Mouse (Mus musculus): ENCODE results near the gene Arhgap32. TPM values are rescaled to one million over a fixed set of nuclear protein-coding genes. Genes with fewer than 3 reads are reported as not detected.

The Arhgap32 gene
- 1.5 and 2.3 TPM in 2 replicates for polyA plus RNA-seq (2012; rRNA removed)

DNA sequence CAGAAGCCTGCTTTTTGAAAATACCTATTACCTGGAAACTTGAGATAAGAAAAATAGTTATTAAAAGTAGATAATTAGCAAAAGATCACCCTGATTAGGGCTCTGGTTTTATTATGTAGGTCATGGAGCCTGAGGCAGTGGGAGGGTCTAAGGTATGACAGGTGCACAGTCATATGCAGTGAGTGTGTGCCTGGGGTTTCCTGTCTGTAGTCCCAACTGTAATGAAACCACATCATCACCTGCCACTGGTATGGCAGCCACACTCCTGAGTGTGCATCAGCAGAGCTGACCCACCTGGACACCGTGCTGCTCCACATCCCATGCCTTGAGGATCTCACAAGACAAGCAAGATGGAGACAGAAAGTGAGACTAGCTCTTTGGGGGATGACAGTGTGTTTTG, at the start of gene Arhgap32:
TSS of gene Arhgap32 (plus strand) at position 351 of the 400 bp plus-strand sequence.
- peaks cover 3% of the 10 kb centered on the region for H3K4me1 ChIP-seq (replicated peaks; ENCODE audit: control insufficient read depth, insufficient read depth, low read length)
- no peak for TF ChIP-seq POLR2A (IDR thresholded peaks at IDR 0.05; ENCODE audit: control insufficient read depth, extremely low read depth, insufficient read depth, low read length, poor library complexity)
- TF ChIP-seq CTCF (IDR thresholded peaks at IDR 0.05; ENCODE audit: borderline replicate concordance, control insufficient read depth, extremely low read depth, insufficient read depth, low read length, poor library complexity): no peak
- DNase-seq: peak; percentile 4
- 41% methylated on average over 1 of the region's 1 CpGs for WGBS
- no peaks in the 10 kb centered on the region for H3K27me3 ChIP-seq (ENCODE audit: control insufficient read depth, insufficient read depth, low read length)
- no peak within 1 kb of the TSS for H3K27ac ChIP-seq (ENCODE audit: control insufficient read depth, insufficient read depth, low read length)
- no peak within 1 kb of the TSS for H3K4me3 ChIP-seq (ENCODE audit: control insufficient read depth, insufficient read depth, low read length)
- no peaks in the 10 kb centered on the region for H3K36me3 ChIP-seq (ENCODE audit: control insufficient read depth, insufficient read depth, low read length)

GRCm38 (mm10) chr9:32072778-32073177, 43.2 kb upstream of the Arhgap32 start:
- Histone ChIP-seq H3K4me3 (ENCODE audit: control insufficient read depth, insufficient read depth, low read length) (no peak overlapping the region), H3K4me1 (replicated peaks; ENCODE audit: control insufficient read depth, insufficient read depth, low read length) (no peaks in the 10 kb centered on the region; the same call in 1 of the 2 replicates), H3K27ac (ENCODE audit: control insufficient read depth, insufficient read depth, low read length) (no peak overlapping the region), H3K27me3 (ENCODE audit: control insufficient read depth, insufficient read depth, low read length) (no peaks in the 10 kb centered on the region), H3K36me3 (ENCODE audit: control insufficient read depth, insufficient read depth, low read length) (no peaks in the 10 kb centered on the region)
- TF ChIP-seq CTCF (IDR thresholded peaks at IDR 0.05; ENCODE audit: borderline replicate concordance, control insufficient read depth, extremely low read depth, insufficient read depth, low read length, poor library complexity) (no peak), POLR2A (IDR thresholded peaks at IDR 0.05; ENCODE audit: control insufficient read depth, extremely low read depth, insufficient read depth, low read length, poor library complexity) (no peak)
- DNase-seq: no peak
- WGBS: 61% methylated on average over 6 of the region's 6 CpGs

- TF ChIP-seq CTCF (IDR thresholded peaks at IDR 0.05; ENCODE audit: borderline replicate concordance, control insufficient read depth, extremely low read depth, insufficient read depth, low read length, poor library complexity) (no peak), POLR2A (IDR thresholded peaks at IDR 0.05; ENCODE audit: control insufficient read depth, extremely low read depth, insufficient read depth, low read length, poor library complexity) (no peak)
- no peaks in the 10 kb centered on the region for H3K36me3 ChIP-seq (ENCODE audit: control insufficient read depth, insufficient read depth, low read length)
- H3K4me3 ChIP-seq (ENCODE audit: control insufficient read depth, insufficient read depth, low read length): no peak overlapping the region
- WGBS: 67% methylated on average over 4 of the region's 4 CpGs
- H3K27me3 ChIP-seq (ENCODE audit: control insufficient read depth, insufficient read depth, low read length): no peaks in the 10 kb centered on the region
- H3K27ac ChIP-seq (ENCODE audit: control insufficient read depth, insufficient read depth, low read length): no peak overlapping the region
- no peak for DNase-seq
- no peaks in the 10 kb centered on the region for H3K4me1 ChIP-seq (replicated peaks; ENCODE audit: control insufficient read depth, insufficient read depth, low read length)
These were observed 27.7 kb upstream of the Arhgap32 start for GRCm38 (mm10) chr9:32088106-32088776.

DNA sequence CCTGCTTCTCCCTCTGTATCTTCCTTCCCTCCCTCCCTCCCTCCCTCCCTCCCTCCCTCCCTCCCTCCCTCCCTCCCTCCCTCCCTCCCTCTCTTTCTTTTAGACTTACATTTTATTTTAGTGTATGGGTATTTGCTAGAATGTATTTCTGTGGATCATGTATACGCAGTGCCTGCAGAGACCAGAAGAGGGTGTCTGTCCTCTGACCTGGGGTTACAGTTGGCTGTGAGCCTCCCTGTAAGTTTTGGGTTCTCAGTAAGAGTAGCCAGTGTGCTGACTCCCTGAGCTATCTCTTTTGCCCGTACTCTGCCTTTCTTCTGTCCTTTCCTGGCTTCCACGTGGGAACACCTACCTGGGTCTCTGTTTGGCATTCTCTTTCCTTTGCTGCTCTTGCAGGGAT, 27.1 kb upstream of the Arhgap32 start:
- no peaks in the 10 kb centered on the region for H3K4me1 ChIP-seq (replicated peaks; ENCODE audit: control insufficient read depth, insufficient read depth, low read length)
- 81% methylated on average over 3 of the region's 3 CpGs for WGBS
- DNase-seq: peak; percentile 9

DNA sequence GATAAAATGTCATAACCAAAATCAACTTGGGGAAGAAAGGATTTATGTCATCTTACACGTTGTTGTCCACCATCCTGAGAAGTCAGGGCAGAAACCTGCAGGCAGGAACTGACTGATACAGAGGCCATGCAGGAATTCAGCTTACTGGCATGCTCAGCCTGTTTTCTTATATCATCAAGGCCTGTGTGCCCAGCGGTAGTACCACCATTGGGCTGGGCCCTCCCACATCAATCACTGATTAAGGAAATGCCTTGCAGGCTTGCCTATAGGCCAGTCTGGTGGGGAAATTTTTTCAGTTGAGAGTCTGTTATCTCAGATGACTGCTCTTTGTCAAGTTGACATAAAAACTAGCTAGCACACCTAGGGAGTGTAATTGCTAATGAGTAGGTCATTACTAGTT, 22.5 kb upstream of the Arhgap32 start:
- no peak overlapping the region for H3K4me3 ChIP-seq (ENCODE audit: control insufficient read depth, insufficient read depth, low read length)
- no peak for TF ChIP-seq POLR2A (IDR thresholded peaks at IDR 0.05; ENCODE audit: control insufficient read depth, extremely low read depth, insufficient read depth, low read length, poor library complexity)
- H3K27ac ChIP-seq (ENCODE audit: control insufficient read depth, insufficient read depth, low read length): no peak overlapping the region
- WGBS: 38% methylated on average over 2 of the region's 2 CpGs
- no peak for DNase-seq
- no peaks in the 10 kb centered on the region for H3K36me3 ChIP-seq (ENCODE audit: control insufficient read depth, insufficient read depth, low read length)
- H3K27me3 ChIP-seq (ENCODE audit: control insufficient read depth, insufficient read depth, low read length): no peaks in the 10 kb centered on the region
- no peaks in the 10 kb centered on the region for H3K4me1 ChIP-seq (replicated peaks; ENCODE audit: control insufficient read depth, insufficient read depth, low read length)

More for the DNA sequence above, 27.1 kb upstream of the Arhgap32 start:
- Histone ChIP-seq H3K4me3 (ENCODE audit: control insufficient read depth, insufficient read depth, low read length) (no peak overlapping the region), H3K27ac (ENCODE audit: control insufficient read depth, insufficient read depth, low read length) (no peak overlapping the region), H3K27me3 (ENCODE audit: control insufficient read depth, insufficient read depth, low read length) (no peaks in the 10 kb centered on the region), H3K36me3 (ENCODE audit: control insufficient read depth, insufficient read depth, low read length) (no peaks in the 10 kb centered on the region)
- TF ChIP-seq CTCF (IDR thresholded peaks at IDR 0.05; ENCODE audit: borderline replicate concordance, control insufficient read depth, extremely low read depth, insufficient read depth, low read length, poor library complexity) (no peak), POLR2A (IDR thresholded peaks at IDR 0.05; ENCODE audit: control insufficient read depth, extremely low read depth, insufficient read depth, low read length, poor library complexity) (no peak)

- H3K27ac ChIP-seq (ENCODE audit: control insufficient read depth, insufficient read depth, low read length): no peak overlapping the region
- no peak for DNase-seq
- no peaks in the 10 kb centered on the region for H3K4me1 ChIP-seq (replicated peaks; ENCODE audit: control insufficient read depth, insufficient read depth, low read length)
- no peaks in the 10 kb centered on the region for H3K27me3 ChIP-seq (ENCODE audit: control insufficient read depth, insufficient read depth, low read length)
- H3K36me3 ChIP-seq (ENCODE audit: control insufficient read depth, insufficient read depth, low read length): no peaks in the 10 kb centered on the region
- WGBS: 21% methylated on average over 13 of the region's 13 CpGs
- TF ChIP-seq CTCF (IDR thresholded peaks at IDR 0.05; ENCODE audit: borderline replicate concordance, control insufficient read depth, extremely low read depth, insufficient read depth, low read length, poor library complexity) (no peak), POLR2A (IDR thresholded peaks at IDR 0.05; ENCODE audit: control insufficient read depth, extremely low read depth, insufficient read depth, low read length, poor library complexity) (no peak)
- H3K4me3 ChIP-seq (ENCODE audit: control insufficient read depth, insufficient read depth, low read length): no peak overlapping the region
These were observed 21.4 kb upstream of the Arhgap32 start for GRCm38 (mm10) chr9:32094351-32095120.
